Mouse (Mus musculus) limb, embryonic 10.5 days (tissue): ENCODE measurements around the gene Ank3. TPM values are rescaled to one million over a fixed set of nuclear protein-coding genes. Genes with fewer than 3 reads are reported as not detected.

Experiments used
- DNase-seq: peaks from one replicate; pipeline ENCODE4 v3.0.0-alpha.2; 2017; ENCODE audit warnings: low spot score
- H3K27ac ChIP-seq: fragments of 300-500 bp; sonication (generic); 2 replicates; pipeline ENCODE4 v1.5.1; 2016; ENCODE audit warnings: mild to moderate bottlenecking
- H3K27me3 ChIP-seq: fragments of 300-500 bp; sonication (generic); 2 replicates; pipeline ENCODE4 v1.6.1; 2016; ENCODE audit warnings: low read depth, mild to moderate bottlenecking; ENCODE audit not compliant: poor library complexity, severe bottlenecking
- H3K36me3 ChIP-seq: fragments of 300-500 bp; sonication (generic); 2 replicates; pipeline ENCODE4 v1.6.1; 2016; ENCODE audit warnings: mild to moderate bottlenecking, moderate library complexity
- H3K4me1 ChIP-seq: fragments of 300-500 bp; sonication (generic); 2 replicates; pipeline ENCODE4 v1.6.1; 2016
- H3K4me3 ChIP-seq: fragments of 300-500 bp; sonication (generic); 2 replicates; pipeline ENCODE4 v1.5.1; 2016; ENCODE audit warnings: mild to moderate bottlenecking, moderate library complexity
- H3K9me3 ChIP-seq: fragments of 300-500 bp; sonication (generic); replicated peaks from 2 replicates; pipeline ENCODE4 v1.6.1; 2016; ENCODE audit warnings: mild to moderate bottlenecking
- WGBS: fragments of 180-500 bp; shearing (Covaris S2); methylation state at CpG from one replicate; pipeline ENCODE4 v1.1.7; 2016; 5-methylcytosine and 5-hydroxymethylcytosine counted together
- polyA plus RNA-seq: library from polyadenylated mRNA; unstranded; fragments of >200 nt; fragmentation: Nextera tagmentation; extraction: Ambion mirVana; gene quantifications from 2 replicates; pipeline ENCODE4 v1.2.1, GENCODE M21; 2016

Ank3 gene
- polyA plus RNA-seq, 1 experiment from 2014 or later = 26.1 TPM

DNA sequence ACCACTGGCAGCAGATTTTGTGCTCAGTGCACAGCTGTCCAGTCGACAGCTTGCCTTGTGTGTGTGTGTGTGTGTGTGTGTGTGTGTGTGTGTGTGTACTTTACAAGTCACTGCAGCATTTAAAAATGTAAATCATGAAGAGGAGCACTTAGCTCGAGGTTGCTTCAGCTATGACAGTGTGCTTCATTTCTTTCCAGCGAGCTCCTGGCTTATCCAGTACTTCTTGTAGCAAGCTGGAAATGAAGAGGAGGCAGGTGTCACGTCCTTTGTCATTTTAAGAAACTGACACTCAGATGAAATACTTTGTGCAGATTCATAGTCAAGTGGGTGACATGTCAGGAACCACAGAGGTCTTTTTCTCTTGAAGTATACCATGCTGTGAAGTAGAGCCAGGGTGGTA lies 66.3 kb downstream of the Ank3 start:
- no peaks in the 10 kb centered on the region for H3K36me3 ChIP-seq
- 90% methylated on average over 4 of the region's 4 CpGs for WGBS

DNA sequence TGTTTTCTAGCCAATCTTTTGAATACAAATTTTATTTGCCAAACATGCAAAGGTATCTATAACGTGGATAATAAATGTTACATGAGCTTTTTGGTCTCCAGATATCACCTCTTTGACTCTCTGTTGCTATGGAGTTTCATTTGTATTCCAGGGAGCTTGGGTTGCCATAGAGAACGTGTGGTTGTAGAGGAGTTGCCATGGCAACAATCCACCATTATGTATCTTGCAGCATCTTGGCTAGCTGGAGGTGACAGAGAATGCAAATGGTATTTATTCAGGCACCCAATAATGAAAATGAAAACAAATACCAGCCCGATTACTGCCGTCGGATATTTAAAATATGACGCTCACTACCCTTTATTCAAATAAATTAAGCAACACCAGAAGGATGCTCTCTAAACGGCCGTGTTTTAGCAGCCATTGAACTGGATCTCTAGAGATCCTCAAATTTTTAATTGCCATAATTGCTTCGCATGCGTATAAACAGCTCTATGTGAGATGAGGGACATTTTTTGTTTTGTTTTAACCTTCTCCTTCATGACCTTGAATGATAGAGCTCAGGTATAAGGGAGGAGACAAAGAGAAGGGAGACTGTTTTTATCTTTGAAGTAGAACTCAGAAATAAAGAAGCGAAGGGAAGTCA lies 67.1 kb downstream of the Ank3 start:
- H3K27ac ChIP-seq = no peak overlapping the region

More for the DNA sequence above, 66.3 kb downstream of the Ank3 start:
- H3K9me3 ChIP-seq = no peaks in the 10 kb centered on the region
- DNase-seq = no peak
- no peaks in the 10 kb centered on the region for H3K27me3 ChIP-seq
- no peak overlapping the region for H3K27ac ChIP-seq
- no peak overlapping the region for H3K4me3 ChIP-seq
- H3K4me1 ChIP-seq = no peaks in the 10 kb centered on the region

DNA sequence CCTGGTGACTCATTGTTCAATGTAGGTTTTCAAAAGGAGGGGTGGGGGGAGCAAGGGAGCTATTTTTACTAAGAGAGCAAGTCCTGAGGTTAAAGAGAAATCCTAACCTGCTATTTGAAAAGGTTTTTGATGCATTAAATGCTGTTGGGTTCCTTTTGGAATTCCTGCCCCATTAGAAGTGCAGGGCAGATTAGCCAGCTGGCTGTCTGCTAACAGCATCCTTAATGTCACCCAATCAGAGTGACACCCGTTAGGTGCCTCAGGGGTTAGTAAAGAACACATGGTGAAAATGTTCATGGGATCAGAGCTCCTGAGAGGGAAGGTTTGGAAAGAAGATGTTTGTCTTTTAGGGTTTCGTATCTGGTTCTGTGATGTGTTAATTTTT lies 67.6 kb downstream of the Ank3 start:
- no peaks in the 10 kb centered on the region for H3K4me1 ChIP-seq
- 53% methylated on average over 2 of the region's 2 CpGs for WGBS
- H3K27ac ChIP-seq = no peak overlapping the region
- no peaks in the 10 kb centered on the region for H3K36me3 ChIP-seq
- no peak for DNase-seq
- H3K4me3 ChIP-seq = no peak overlapping the region
- H3K9me3 ChIP-seq = no peaks in the 10 kb centered on the region
- H3K27me3 ChIP-seq = no peaks in the 10 kb centered on the region

More for the DNA sequence above, 67.1 kb downstream of the Ank3 start:
- no peaks in the 10 kb centered on the region for H3K4me1 ChIP-seq
- H3K27me3 ChIP-seq = no peaks in the 10 kb centered on the region
- no peaks in the 10 kb centered on the region for H3K36me3 ChIP-seq
- H3K4me3 ChIP-seq = no peak overlapping the region
- no peaks in the 10 kb centered on the region for H3K9me3 ChIP-seq
- DNase-seq = no peak
- WGBS = 84% methylated on average over 11 of the region's 11 CpGs

DNA sequence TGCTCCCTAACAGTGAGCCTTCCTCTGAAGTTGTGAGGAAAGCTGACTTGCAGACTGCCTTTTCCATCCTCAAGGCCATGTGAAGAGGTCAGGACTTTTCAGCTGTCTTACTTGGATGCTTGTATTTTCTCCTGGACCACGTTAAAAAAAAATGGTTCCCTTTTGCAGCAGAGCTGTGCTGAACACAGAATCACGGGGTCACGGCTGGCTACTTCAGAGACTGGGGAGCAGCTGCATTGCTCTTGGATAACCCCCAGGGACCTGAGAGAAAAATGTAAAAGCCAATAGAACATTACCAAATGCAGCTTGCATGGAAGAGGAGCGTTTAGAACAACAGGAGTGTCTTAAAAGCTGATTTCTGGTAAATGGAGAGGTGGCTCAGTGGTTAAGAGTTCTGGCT lies 68.0 kb downstream of the Ank3 start:
- DNase-seq = no peak
- Histone ChIP-seq H3K9me3 (no peaks in the 10 kb centered on the region), H3K27me3 (no peaks in the 10 kb centered on the region), H3K4me1 (no peaks in the 10 kb centered on the region), H3K27ac (no peak overlapping the region), H3K4me3 (no peak overlapping the region), H3K36me3 (no peaks in the 10 kb centered on the region)
- WGBS = 70% methylated on average over 4 of the region's 4 CpGs

DNA sequence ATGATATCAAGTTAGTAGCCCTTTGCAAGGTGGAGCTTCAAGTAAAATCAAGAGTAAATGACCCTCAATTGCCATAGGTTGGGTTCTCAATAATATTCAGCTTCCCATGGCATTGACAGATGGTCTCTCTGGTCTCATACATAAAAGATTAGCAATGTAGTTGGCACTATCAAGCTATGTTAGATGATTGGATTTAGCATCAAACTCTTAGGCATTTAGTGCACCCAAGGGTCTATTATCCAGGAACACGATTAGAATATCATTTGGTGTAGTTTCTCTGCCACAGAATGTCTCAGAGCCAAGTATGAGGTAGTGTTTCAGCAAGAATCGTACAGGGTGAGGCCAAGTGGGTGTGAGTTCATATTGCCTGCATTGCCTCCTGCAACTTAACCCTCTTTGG lies 68.6 kb downstream of the Ank3 start:
- Histone ChIP-seq H3K36me3 (no peaks in the 10 kb centered on the region), H3K4me3 (no peak overlapping the region), H3K27me3 (no peaks in the 10 kb centered on the region), H3K4me1 (no peaks in the 10 kb centered on the region), H3K9me3 (no peaks in the 10 kb centered on the region), H3K27ac (no peak overlapping the region)
- WGBS = 85% methylated on average over 2 of the region's 2 CpGs
- DNase-seq = no peak

DNA sequence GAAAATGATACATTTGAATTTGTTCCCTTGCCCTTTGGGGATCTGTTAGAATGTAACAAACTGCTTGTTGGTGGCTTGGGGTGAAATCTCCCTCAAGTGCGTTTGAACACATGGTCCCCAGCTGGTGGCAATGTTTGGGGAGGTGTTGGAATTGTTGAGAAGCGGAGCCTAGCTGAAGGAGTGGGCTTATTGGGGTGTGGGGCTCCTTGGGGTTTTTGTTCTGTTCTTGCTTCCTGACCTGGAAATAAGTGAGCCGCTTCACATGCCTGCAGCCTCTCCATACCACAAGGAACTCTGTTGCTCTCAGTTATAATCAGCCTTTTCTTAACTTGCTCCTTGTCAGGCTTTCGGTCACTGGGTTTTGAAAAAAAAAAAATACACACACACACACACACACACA lies 73.3 kb downstream of the Ank3 start:
- Histone ChIP-seq H3K27ac (no peak overlapping the region), H3K4me3 (no peak overlapping the region), H3K4me1 (no peaks in the 10 kb centered on the region), H3K36me3 (no peaks in the 10 kb centered on the region), H3K27me3 (no peaks in the 10 kb centered on the region), H3K9me3 (no peaks in the 10 kb centered on the region)
- 83% methylated on average over 4 of the region's 4 CpGs for WGBS
- DNase-seq = no peak

DNA sequence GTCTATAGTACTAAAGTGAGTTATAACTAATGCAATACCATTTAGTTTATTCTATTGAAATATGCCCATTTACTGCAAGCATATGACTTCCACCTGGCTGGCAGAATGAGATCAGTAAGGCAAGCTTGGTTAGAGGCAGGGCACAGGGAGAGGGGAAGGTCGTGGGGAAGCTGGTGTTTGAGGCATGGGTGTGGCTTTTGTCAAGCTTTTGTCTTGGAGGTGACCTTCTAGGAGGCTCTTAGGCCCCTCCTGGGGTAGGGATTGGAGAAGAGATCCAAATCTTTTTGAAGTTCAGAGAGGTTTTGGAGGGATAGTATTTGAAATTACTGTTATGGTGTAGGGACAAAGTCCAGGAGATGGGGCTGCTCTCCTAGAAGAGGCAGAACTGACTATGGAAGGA lies 78.3 kb downstream of the Ank3 start:
- WGBS = 31% methylated on average over 1 of the region's 1 CpGs
- Histone ChIP-seq H3K27me3 (no peaks in the 10 kb centered on the region), H3K27ac (no peak overlapping the region), H3K4me3 (no peak overlapping the region), H3K4me1 (no peaks in the 10 kb centered on the region), H3K36me3 (no peaks in the 10 kb centered on the region), H3K9me3 (no peaks in the 10 kb centered on the region)
- no peak for DNase-seq

DNA sequence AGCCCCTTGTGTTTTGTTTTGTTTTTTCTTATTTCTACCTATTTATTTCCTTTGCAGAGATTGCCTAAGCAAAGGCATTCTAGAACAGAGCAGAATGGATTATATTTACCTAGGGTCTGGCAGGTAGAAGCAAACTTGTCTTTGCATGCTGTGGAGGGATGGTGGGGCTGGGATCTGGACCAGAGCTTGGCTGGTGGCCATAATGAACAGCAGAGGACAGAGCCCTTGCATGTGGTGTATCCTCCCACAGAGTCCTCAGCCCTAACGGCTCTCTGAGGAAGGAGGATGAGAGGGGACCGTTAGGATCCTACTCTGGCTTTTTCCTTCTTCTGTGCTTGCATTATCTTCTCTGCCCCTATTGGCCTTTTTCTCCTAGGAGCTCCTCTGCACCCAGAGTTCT lies 79.1 kb downstream of the Ank3 start:
- Histone ChIP-seq H3K27me3 (no peaks in the 10 kb centered on the region), H3K4me1 (no peaks in the 10 kb centered on the region), H3K36me3 (no peaks in the 10 kb centered on the region), H3K9me3 (no peaks in the 10 kb centered on the region), H3K4me3 (no peak overlapping the region), H3K27ac (no peak overlapping the region)
- no peak for DNase-seq
- WGBS = 54% methylated on average over 2 of the region's 2 CpGs

DNA sequence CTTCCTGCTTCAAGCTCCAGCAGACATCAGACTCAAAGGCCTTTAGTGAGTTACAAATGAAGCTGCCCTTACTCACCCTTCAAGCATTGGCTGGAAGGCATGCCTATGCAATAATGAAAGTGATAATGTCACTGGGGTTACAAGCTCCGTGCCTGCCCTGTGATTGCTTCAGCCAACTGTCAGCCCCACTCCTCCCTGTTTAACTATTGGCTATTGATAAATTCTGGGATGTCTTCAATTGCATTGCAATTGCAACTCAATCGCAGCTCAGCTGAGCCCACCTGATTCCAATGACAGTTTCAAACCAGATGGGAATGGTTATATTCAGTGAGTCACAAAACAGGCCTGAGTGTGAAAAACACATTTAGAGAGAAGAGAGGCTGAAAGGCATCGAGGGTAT lies 80.3 kb downstream of the Ank3 start:
- Histone ChIP-seq H3K4me3 (no peak overlapping the region), H3K36me3 (no peaks in the 10 kb centered on the region), H3K9me3 (no peaks in the 10 kb centered on the region), H3K27me3 (no peaks in the 10 kb centered on the region), H3K4me1 (no peaks in the 10 kb centered on the region), H3K27ac (no peak overlapping the region)
- DNase-seq = no peak
- 54% methylated on average over 3 of the region's 3 CpGs for WGBS

DNA sequence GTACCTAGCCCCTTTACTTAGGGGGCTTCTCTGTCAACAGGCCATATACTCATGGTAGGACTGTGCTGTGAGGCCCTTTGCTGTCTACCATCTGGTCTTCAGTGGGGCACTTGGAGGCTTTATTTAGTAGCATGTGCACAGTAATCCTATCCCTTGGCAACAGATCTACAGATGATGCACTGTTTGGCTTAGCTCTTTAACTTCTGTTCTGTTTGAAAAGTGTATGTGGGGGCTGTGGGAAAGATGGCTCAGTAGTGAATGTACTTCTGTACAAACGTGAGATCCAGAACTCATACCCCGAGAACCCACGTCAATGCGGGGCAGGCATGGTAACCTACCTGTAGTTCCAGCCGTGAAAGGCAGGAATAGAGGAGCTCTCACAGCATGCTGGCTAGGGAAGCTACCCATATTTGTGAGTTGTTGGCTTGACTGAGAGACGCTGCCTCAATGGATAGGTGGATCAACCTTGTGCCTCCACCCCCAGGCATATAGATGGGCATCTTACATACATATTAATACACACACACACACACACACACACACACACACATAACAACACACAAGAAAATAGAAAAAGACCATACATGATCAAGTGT lies 86.7 kb downstream of the Ank3 start:
- Histone ChIP-seq H3K4me1 (no peaks in the 10 kb centered on the region), H3K27ac (no peak overlapping the region), H3K4me3 (no peak overlapping the region), H3K27me3 (no peaks in the 10 kb centered on the region), H3K36me3 (no peaks in the 10 kb centered on the region), H3K9me3 (no peaks in the 10 kb centered on the region)
- DNase-seq = no peak
- WGBS = 91% methylated on average over 6 of the region's 6 CpGs

DNA sequence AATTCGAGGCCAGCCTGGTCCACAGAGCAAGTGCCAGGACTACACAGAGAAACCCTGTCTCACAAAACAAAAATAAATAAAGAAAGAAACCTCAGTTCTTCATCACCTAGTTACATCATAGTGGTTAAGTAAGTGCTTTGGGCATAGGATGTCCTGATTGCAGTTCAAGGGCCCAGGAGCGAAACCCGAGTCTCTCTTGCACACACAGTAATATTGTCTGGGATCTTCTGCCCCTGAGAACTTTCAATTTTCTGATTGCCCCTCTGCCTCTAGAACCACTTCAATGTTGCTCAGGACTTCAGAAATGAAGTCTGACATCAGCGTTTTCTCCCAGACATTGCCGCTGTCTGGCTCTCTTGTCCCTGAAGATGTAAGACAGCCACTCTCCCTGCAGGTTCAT lies 91.6 kb downstream of the Ank3 start:
- Histone ChIP-seq H3K9me3 (no peaks in the 10 kb centered on the region), H3K27ac (no peak overlapping the region), H3K36me3 (no peaks in the 10 kb centered on the region), H3K4me3 (no peak overlapping the region), H3K4me1 (no peaks in the 10 kb centered on the region), H3K27me3 (no peaks in the 10 kb centered on the region)
- no peak for DNase-seq
- 90% methylated on average over 5 of the region's 5 CpGs for WGBS

DNA sequence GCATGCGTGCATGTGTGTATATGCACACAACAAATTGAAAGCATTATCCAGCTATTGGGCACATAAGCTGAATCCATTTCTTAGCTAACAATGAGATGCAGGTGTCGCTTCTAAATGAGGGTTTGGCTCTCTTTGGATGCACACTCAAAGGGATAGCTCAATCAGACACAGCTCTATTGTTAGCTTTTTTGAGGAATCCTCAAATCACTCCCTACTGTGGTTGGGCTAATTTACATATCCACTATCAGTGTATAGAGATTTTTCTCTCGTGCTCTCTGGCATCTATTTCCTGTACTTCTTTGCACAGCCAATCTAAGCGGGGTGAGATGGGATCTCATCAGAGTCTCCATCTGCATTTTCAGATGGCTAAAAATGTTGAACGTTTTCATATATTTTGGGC lies 93.4 kb downstream of the Ank3 start:
- 84% methylated on average over 5 of the region's 5 CpGs for WGBS
- Histone ChIP-seq H3K4me1 (no peaks in the 10 kb centered on the region), H3K36me3 (no peaks in the 10 kb centered on the region), H3K27ac (no peak overlapping the region), H3K4me3 (no peak overlapping the region), H3K9me3 (no peaks in the 10 kb centered on the region), H3K27me3 (no peaks in the 10 kb centered on the region)
- DNase-seq = no peak

DNA sequence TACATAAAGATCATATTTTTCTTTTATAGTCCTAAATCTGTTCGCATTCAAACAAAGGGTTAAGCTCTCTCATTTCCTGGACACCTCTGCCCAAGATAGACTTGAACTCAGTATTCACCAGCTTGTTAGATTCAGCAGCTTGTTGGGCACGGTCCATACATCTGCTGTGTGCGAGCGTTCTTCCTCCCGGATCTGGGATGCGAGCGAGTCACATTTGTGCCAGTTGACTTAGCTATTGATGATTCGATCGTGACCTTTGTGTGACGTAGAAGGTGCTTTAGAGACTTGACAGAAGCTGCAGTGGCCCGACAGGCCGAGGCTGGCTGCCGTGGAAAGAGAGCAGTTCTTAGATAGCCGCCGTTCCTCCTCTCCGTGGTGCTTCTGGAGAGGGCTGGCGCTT lies 98.8 kb downstream of the Ank3 start:
- Histone ChIP-seq H3K27me3 (no peaks in the 10 kb centered on the region), H3K4me1 (peaks cover 11% of the 10 kb centered on the region), H3K4me3 (no peak overlapping the region), H3K9me3 (no peaks in the 10 kb centered on the region), H3K36me3 (no peaks in the 10 kb centered on the region), H3K27ac (no peak overlapping the region)
- WGBS = 88% methylated on average over 17 of the region's 17 CpGs
- no peak for DNase-seq
